Mouse (Mus musculus) stomach, embryonic 15.5 days (tissue): ENCODE results near the gene Wfs1. TPM values are rescaled to one million over a fixed set of nuclear protein-coding genes. Genes with fewer than 3 reads are reported as not detected.
A peak's percentile ranks its signal among the peaks of the same experiment; 100 is the strongest.

Source experiments
- ATAC-seq: fragments of 200-750 bp; cut with Nextera tagmentation; 2 replicates; pipeline ENCODE4 v1.8.0; 2017; ENCODE audit warnings: low read depth, moderate number of reproducible peaks, moderate TSS enrichment; ENCODE audit not compliant: insufficient read depth, low FRiP score
- H3K27ac ChIP-seq: fragments of 300-500 bp; sonication (generic); 2 replicates; pipeline ENCODE4 v1.5.1; 2015; ENCODE audit warnings: mild to moderate bottlenecking, inconsistent platforms
- H3K27me3 ChIP-seq: fragments of 300-500 bp; sonication (generic); replicated peaks from 2 replicates; pipeline ENCODE4 v1.6.1; 2015; ENCODE audit warnings: inconsistent platforms
- H3K36me3 ChIP-seq: fragments of 300-500 bp; sonication (generic); 2 replicates; pipeline ENCODE4 v1.6.1; 2015; ENCODE audit warnings: inconsistent platforms
- H3K4me1 ChIP-seq: fragments of 300-500 bp; sonication (generic); 2 replicates; pipeline ENCODE4 v1.6.1; 2015; ENCODE audit warnings: inconsistent platforms
- H3K4me2 ChIP-seq: fragments of 300-500 bp; sonication (generic); 2 replicates; pipeline ENCODE4 v1.6.1; 2015; ENCODE audit warnings: mild to moderate bottlenecking, inconsistent platforms
- H3K4me3 ChIP-seq: fragments of 300-500 bp; sonication (generic); replicated peaks from 2 replicates; pipeline ENCODE4 v1.5.1; 2015; ENCODE audit warnings: inconsistent platforms
- H3K9ac ChIP-seq: fragments of 300-500 bp; sonication (generic); 2 replicates; pipeline ENCODE4 v1.6.1; 2015; ENCODE audit warnings: inconsistent platforms
- H3K9me3 ChIP-seq: fragments of 300-500 bp; sonication (generic); 2 replicates; pipeline ENCODE4 v1.6.1; 2016; ENCODE audit warnings: inconsistent platforms
- WGBS: fragments of 180-500 bp; shearing (Covaris S2); methylation state at CpG from one replicate; pipeline ENCODE4 v1.1.7; 2015; 5-methylcytosine and 5-hydroxymethylcytosine counted together
- polyA plus RNA-seq: library from polyadenylated mRNA; unstranded; fragments of >200 nt; fragmentation: Nextera tagmentation; extraction: Ambion mirVana; gene quantifications from 2 replicates; pipeline ENCODE4 v1.2.1, GENCODE M21; 2015

Gene Wfs1
- 10.8 and 11.6 TPM in 2 replicates for polyA plus RNA-seq

- no peaks in the 10 kb centered on the region for H3K36me3 ChIP-seq
- H3K27ac ChIP-seq = peak within 1 kb of the TSS; percentile 81
- H3K9ac ChIP-seq = peak within 1 kb of the TSS; percentile 58
- ATAC-seq = peak; percentile 98
- H3K4me2 ChIP-seq = peak within 1 kb of the TSS; percentile 97
- H3K4me1 ChIP-seq = 0 out of 2 replicates have a peak, but pooled peaks cover 13% of the 10 kb centered on the region
- no peaks in the 10 kb centered on the region for H3K27me3 ChIP-seq
- peak within 1 kb of the TSS; percentile 81 for H3K4me3 ChIP-seq
- under 1% methylated on average over 60 of the region's 60 CpGs for WGBS
- no peaks in the 10 kb centered on the region for H3K9me3 ChIP-seq
Measured at GRCm38 (mm10) chr5:36988781-36989624, at the start of gene Wfs1. Gene Wfs1, minus strand, starts transcription at chr5:36989205.

GRCm38 (mm10) chr5:37036884-37037283, 47.9 kb upstream of the Wfs1 start:
- H3K27ac ChIP-seq = no peak overlapping the region
- no peak for ATAC-seq
- H3K4me3 ChIP-seq = no peak overlapping the region
- no peaks in the 10 kb centered on the region for H3K9me3 ChIP-seq
- H3K9ac ChIP-seq = no peak overlapping the region
- WGBS = 66% methylated on average over 3 of the region's 3 CpGs
- no peak overlapping the region for H3K4me2 ChIP-seq
- H3K27me3 ChIP-seq = no peaks in the 10 kb centered on the region
- H3K4me1 ChIP-seq = no peaks in the 10 kb centered on the region
- no peaks in the 10 kb centered on the region for H3K36me3 ChIP-seq

- H3K4me1 ChIP-seq = no peaks in the 10 kb centered on the region
- ATAC-seq = no peak
- no peak overlapping the region for H3K4me3 ChIP-seq
- no peak overlapping the region for H3K4me2 ChIP-seq
- no peak overlapping the region for H3K27ac ChIP-seq
- no peaks in the 10 kb centered on the region; the same call in 1 of the 2 replicates for H3K27me3 ChIP-seq
- 82% methylated on average over 6 of the region's 6 CpGs for WGBS
- H3K36me3 ChIP-seq = no peaks in the 10 kb centered on the region
- no peaks in the 10 kb centered on the region for H3K9me3 ChIP-seq
- H3K9ac ChIP-seq = no peak overlapping the region
Measured at GRCm38 (mm10) chr5:37035896-37036295, 46.9 kb upstream of the Wfs1 start.

- no peak for ATAC-seq
- Histone ChIP-seq H3K9ac (no peak overlapping the region), H3K4me1 (no peaks in the 10 kb centered on the region), H3K27me3 (peaks cover 7% of the 10 kb centered on the region), H3K27ac (no peak overlapping the region), H3K36me3 (no peaks in the 10 kb centered on the region), H3K9me3 (no peaks in the 10 kb centered on the region), H3K4me2 (no peak overlapping the region), H3K4me3 (no peak overlapping the region)
- WGBS = 71% methylated on average over 6 of the region's 6 CpGs
Measured at GRCm38 (mm10) chr5:37035192-37035591, 46.2 kb upstream of the Wfs1 start.

- H3K27me3 ChIP-seq = peaks cover 45% of the 10 kb centered on the region
- WGBS = 49% methylated on average over 9 of the region's 9 CpGs
Measured at GRCm38 (mm10) chr5:37030753-37031152, 41.7 kb upstream of the Wfs1 start.

GRCm38 (mm10) chr5:37029326-37029905, 40.4 kb upstream of the Wfs1 start:
- H3K4me2 ChIP-seq = peak overlapping the region; percentile 100
- ATAC-seq = 0 out of 2 replicates have a peak, but pooled peaks have one; percentile 4
- H3K4me3 ChIP-seq = peak overlapping the region; percentile 53
- under 1% methylated on average over 17 of the region's 17 CpGs for WGBS
- H3K27ac ChIP-seq = no peak overlapping the region
- H3K9me3 ChIP-seq = no peaks in the 10 kb centered on the region
- peaks cover 15% of the 10 kb centered on the region for H3K4me1 ChIP-seq
- H3K36me3 ChIP-seq = no peaks in the 10 kb centered on the region
- H3K27me3 ChIP-seq = peaks cover 45% of the 10 kb centered on the region
- no peak overlapping the region for H3K9ac ChIP-seq

More at GRCm38 (mm10) chr5:37030753-37031152, 41.7 kb upstream of the Wfs1 start:
- no peak overlapping the region for H3K4me3 ChIP-seq
- H3K27ac ChIP-seq = no peak overlapping the region
- H3K9me3 ChIP-seq = no peaks in the 10 kb centered on the region
- no peak for ATAC-seq
- H3K4me1 ChIP-seq = peaks cover 15% of the 10 kb centered on the region
- no peak overlapping the region for H3K4me2 ChIP-seq
- H3K9ac ChIP-seq = no peak overlapping the region
- H3K36me3 ChIP-seq = no peaks in the 10 kb centered on the region

GRCm38 (mm10) chr5:37028486-37029311, 39.7 kb upstream of the Wfs1 start:
- WGBS = under 1% methylated on average over 71 of the region's 72 CpGs
- H3K36me3 ChIP-seq = no peaks in the 10 kb centered on the region

GRCm38 (mm10) chr5:37028104-37028485, 39.1 kb upstream of the Wfs1 start:
- peak overlapping the region; percentile 53 for H3K4me3 ChIP-seq
- H3K4me1 ChIP-seq = peaks cover 15% of the 10 kb centered on the region
- H3K27me3 ChIP-seq = peaks cover 45% of the 10 kb centered on the region
- under 1% methylated on average over 35 of the region's 37 CpGs for WGBS
- peak; percentile 45; the same call in 1 of the 2 replicates for ATAC-seq
- H3K9me3 ChIP-seq = no peaks in the 10 kb centered on the region
- no peak overlapping the region for H3K9ac ChIP-seq
- H3K36me3 ChIP-seq = no peaks in the 10 kb centered on the region
- peak overlapping the region; percentile 100 for H3K4me2 ChIP-seq
- H3K27ac ChIP-seq = no peak overlapping the region

More at GRCm38 (mm10) chr5:37028486-37029311, 39.7 kb upstream of the Wfs1 start:
- peaks cover 15% of the 10 kb centered on the region for H3K4me1 ChIP-seq
- no peaks in the 10 kb centered on the region for H3K9me3 ChIP-seq
- peaks cover 45% of the 10 kb centered on the region for H3K27me3 ChIP-seq
- peak overlapping the region; percentile 53 for H3K4me3 ChIP-seq
- ATAC-seq = peak; percentile 59
- no peak overlapping the region for H3K27ac ChIP-seq
- H3K9ac ChIP-seq = no peak overlapping the region
- peak overlapping the region; percentile 100 for H3K4me2 ChIP-seq

GRCm38 (mm10) chr5:37027701-37028100, 38.7 kb upstream of the Wfs1 start:
- WGBS = 16% methylated on average over 13 of the region's 13 CpGs
- Histone ChIP-seq H3K4me2 (peak overlapping the region; percentile 100), H3K9me3 (no peaks in the 10 kb centered on the region), H3K4me1 (peaks cover 15% of the 10 kb centered on the region), H3K27ac (no peak overlapping the region), H3K9ac (no peak overlapping the region), H3K36me3 (no peaks in the 10 kb centered on the region), H3K27me3 (peaks cover 45% of the 10 kb centered on the region), H3K4me3 (peak overlapping the region; percentile 53)
- no peak for ATAC-seq

GRCm38 (mm10) chr5:37017222-37017621, 28.2 kb upstream of the Wfs1 start:
- no peaks in the 10 kb centered on the region for H3K9me3 ChIP-seq
- H3K27ac ChIP-seq = no peak overlapping the region
- no peaks in the 10 kb centered on the region for H3K4me1 ChIP-seq
- H3K9ac ChIP-seq = no peak overlapping the region
- WGBS = 61% methylated on average over 3 of the region's 3 CpGs
- no peaks in the 10 kb centered on the region for H3K27me3 ChIP-seq
- no peak overlapping the region for H3K4me2 ChIP-seq
- ATAC-seq = no peak
- H3K4me3 ChIP-seq = no peak overlapping the region
- no peaks in the 10 kb centered on the region for H3K36me3 ChIP-seq

GRCm38 (mm10) chr5:37015612-37016310, 26.8 kb upstream of the Wfs1 start:
- 7% methylated on average over 27 of the region's 27 CpGs for WGBS
- ATAC-seq = no peak; the same call in 1 of the 2 replicates

More at GRCm38 (mm10) chr5:37015612-37016310, 26.8 kb upstream of the Wfs1 start:
- Histone ChIP-seq H3K36me3 (no peaks in the 10 kb centered on the region), H3K4me2 (no peak overlapping the region), H3K4me3 (no peak overlapping the region), H3K9ac (no peak overlapping the region), H3K9me3 (no peaks in the 10 kb centered on the region), H3K4me1 (no peaks in the 10 kb centered on the region), H3K27me3 (no peaks in the 10 kb centered on the region), H3K27ac (no peak overlapping the region)
